Mouse (Mus musculus): Measurements from ENCODE around the gene Sfn. TPM values are rescaled to one million over a fixed set of nuclear protein-coding genes. Genes with fewer than 3 reads are reported as not detected.
"Not testable (repeated sequence)": the region's sequence is repeated elsewhere in the genome, so short reads cannot be mapped to it uniquely, and the experiment has no call there.

Gene Sfn
- 355 and 371 TPM in 2 replicates for polyA plus RNA-seq (2015; fragmentation: Nextera tagmentation; extraction: Ambion mirVana)

- 5% methylated on average over 16 of the region's 16 CpGs for WGBS
- Histone ChIP-seq H3K9ac (ENCODE audit: low read length) (peak within 1 kb of the TSS; percentile 58), H3K27me3 (ENCODE audit: control insufficient read depth, insufficient read depth, low read length) (no peaks in the 10 kb centered on the region), H3K36me3 (ENCODE audit: control insufficient read depth, insufficient read depth, low read length) (peaks cover 5% of the 10 kb centered on the region; the same call in 1 of the 2 replicates), H3K27ac (replicated peaks) (peak within 1 kb of the TSS; percentile 85), H3K9me3 (ENCODE audit: control insufficient read depth, low read length) (no peaks in the 10 kb centered on the region), H3K4me1 (replicated peaks; ENCODE audit: control insufficient read depth, insufficient read depth) (0 out of 2 replicates have a peak, but pooled peaks cover 2% of the 10 kb centered on the region), H3K4me2 (replicated peaks; ENCODE audit: low read depth) (peak within 1 kb of the TSS; percentile 42), H3K4me3 (ENCODE audit: low read depth, low read length) (peak within 1 kb of the TSS; percentile 37)
- no peak for TF ChIP-seq EP300 (optimal IDR thresholded peaks at IDR 0.05)
- TF ChIP-seq CTCF (IDR thresholded peaks at IDR 0.05; ENCODE audit: low read depth) = peak; percentile 80
- peak; percentile 94 for DNase-seq (ENCODE audit: low spot score)
- peak; percentile 82 for ATAC-seq (ENCODE audit: low FRiP score, low TSS enrichment)
Observed at GRCm38 (mm10) chr4:133601721-133602218, at the start of gene Sfn. Gene Sfn, minus strand, starts transcription at chr4:133602168.

DNA sequence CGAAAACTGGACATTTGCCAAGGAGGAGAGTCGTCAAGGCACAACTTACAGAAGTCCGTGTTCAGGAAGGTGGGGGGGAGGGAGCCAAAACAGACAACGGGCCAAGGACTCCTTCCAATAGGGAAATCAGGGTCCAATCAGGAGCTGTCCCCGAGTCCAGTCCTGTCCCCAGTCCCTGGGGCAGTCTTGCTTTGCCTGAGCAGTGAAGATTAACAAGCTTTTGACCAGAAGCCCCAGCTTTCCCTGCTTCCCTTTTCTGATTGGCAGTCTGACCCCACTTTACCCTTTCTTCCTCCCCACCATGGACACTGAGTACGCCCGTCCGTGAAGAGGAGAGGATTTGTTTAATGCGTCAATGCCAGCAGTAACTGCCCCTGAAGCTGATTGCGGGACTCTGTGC, 49.5 kb upstream of the Sfn start:
- no peak for TF ChIP-seq CTCF (IDR thresholded peaks at IDR 0.05; ENCODE audit: low read depth)
- TF ChIP-seq EP300 (optimal IDR thresholded peaks at IDR 0.05) = no peak
- WGBS = 38% methylated on average over 10 of the region's 10 CpGs
- no peaks in the 10 kb centered on the region for H3K27me3 ChIP-seq (ENCODE audit: control insufficient read depth, insufficient read depth, low read length)
- H3K9me3 ChIP-seq (ENCODE audit: control insufficient read depth, low read length) = no peaks in the 10 kb centered on the region
- no peak overlapping the region for H3K4me2 ChIP-seq (replicated peaks; ENCODE audit: low read depth)
- H3K36me3 ChIP-seq (ENCODE audit: control insufficient read depth, insufficient read depth, low read length) = no peaks in the 10 kb centered on the region
- H3K4me3 ChIP-seq (ENCODE audit: low read depth, low read length) = no peak overlapping the region
- H3K4me1 ChIP-seq (replicated peaks; ENCODE audit: control insufficient read depth, insufficient read depth) = no peaks in the 10 kb centered on the region
- no peak overlapping the region for H3K27ac ChIP-seq (replicated peaks)
- DNase-seq (ENCODE audit: low spot score) = no peak
- ATAC-seq (ENCODE audit: low FRiP score, low TSS enrichment) = no peak
- no peak overlapping the region for H3K9ac ChIP-seq (ENCODE audit: low read length)

GRCm38 (mm10) chr4:133649989-133650699, 48.2 kb upstream of the Sfn start, which contains the start of gene Zdhhc18:
Gene Zdhhc18, minus strand, starts transcription at chr4:133650154.
- peak; percentile 83 for TF ChIP-seq CTCF (IDR thresholded peaks at IDR 0.05; ENCODE audit: low read depth)
- no peak for TF ChIP-seq EP300 (optimal IDR thresholded peaks at IDR 0.05)
- Histone ChIP-seq H3K9me3 (ENCODE audit: control insufficient read depth, low read length) (no peaks in the 10 kb centered on the region), H3K27me3 (ENCODE audit: control insufficient read depth, insufficient read depth, low read length) (no peaks in the 10 kb centered on the region), H3K4me2 (replicated peaks; ENCODE audit: low read depth) (peak within 1 kb of the TSS; percentile 46; the same call in 1 of the 2 replicates), H3K4me3 (ENCODE audit: low read depth, low read length) (no peak within 1 kb of the TSS), H3K27ac (replicated peaks) (no peak within 1 kb of the TSS; the same call in 1 of the 2 replicates), H3K36me3 (ENCODE audit: control insufficient read depth, insufficient read depth, low read length) (no peaks in the 10 kb centered on the region), H3K9ac (ENCODE audit: low read length) (no peak within 1 kb of the TSS), H3K4me1 (replicated peaks; ENCODE audit: control insufficient read depth, insufficient read depth) (no peaks in the 10 kb centered on the region)
- 41% methylated on average over 7 of the region's 7 CpGs for WGBS
- peak; percentile 79 for ATAC-seq (ENCODE audit: low FRiP score, low TSS enrichment)
- DNase-seq (ENCODE audit: low spot score) = peak; percentile 82

GRCm38 (mm10) chr4:133649464-133649863, 47.5 kb upstream of the Sfn start:
- ATAC-seq (ENCODE audit: low FRiP score, low TSS enrichment); H3K27me3 ChIP-seq (ENCODE audit: control insufficient read depth, insufficient read depth, low read length); H3K36me3 ChIP-seq (ENCODE audit: control insufficient read depth, insufficient read depth, low read length); H3K9ac ChIP-seq (ENCODE audit: low read length); H3K27ac ChIP-seq (replicated peaks); H3K4me3 ChIP-seq (ENCODE audit: low read depth, low read length); H3K9me3 ChIP-seq (ENCODE audit: control insufficient read depth, low read length); DNase-seq (ENCODE audit: low spot score); H3K4me1 ChIP-seq (replicated peaks; ENCODE audit: control insufficient read depth, insufficient read depth): not testable (repeated sequence)
- H3K4me2 ChIP-seq (replicated peaks; ENCODE audit: low read depth) = peak overlapping the region; percentile 46; the same call in 1 of the 2 replicates
- 92% methylated on average over 5 of the region's 5 CpGs for WGBS

DNA sequence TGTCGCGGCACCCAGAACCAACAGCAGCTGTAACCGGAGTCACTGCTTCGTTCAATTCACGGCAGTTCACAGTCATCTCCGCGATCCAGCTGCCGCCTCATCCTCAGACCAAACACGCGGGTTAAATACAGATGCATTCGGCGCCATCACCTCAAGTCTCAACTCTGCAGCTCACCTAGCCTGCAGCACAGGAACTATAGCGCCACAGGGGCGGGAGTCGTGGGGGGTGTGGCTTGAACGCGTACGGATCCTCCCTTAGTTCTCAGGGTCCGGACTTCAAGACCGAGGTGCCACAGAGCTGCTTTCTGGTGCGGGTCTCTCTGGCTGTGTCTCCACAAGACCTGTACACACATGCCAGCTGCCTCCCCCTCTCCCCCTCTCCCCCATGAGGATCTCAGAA, 43.7 kb upstream of the Sfn start:
- TF ChIP-seq CTCF (IDR thresholded peaks at IDR 0.05; ENCODE audit: low read depth) = no peak
- TF ChIP-seq EP300 (optimal IDR thresholded peaks at IDR 0.05) = no peak
- ATAC-seq (ENCODE audit: low FRiP score, low TSS enrichment) = no peak
- H3K9ac ChIP-seq (ENCODE audit: low read length) = no peak overlapping the region
- H3K27me3 ChIP-seq (ENCODE audit: control insufficient read depth, insufficient read depth, low read length) = no peaks in the 10 kb centered on the region
- H3K4me1 ChIP-seq (replicated peaks; ENCODE audit: control insufficient read depth, insufficient read depth) = no peaks in the 10 kb centered on the region
- H3K36me3 ChIP-seq (ENCODE audit: control insufficient read depth, insufficient read depth, low read length) = no peaks in the 10 kb centered on the region
- no peak for DNase-seq (ENCODE audit: low spot score)
- no peak overlapping the region for H3K27ac ChIP-seq (replicated peaks)
- no peak overlapping the region for H3K4me3 ChIP-seq (ENCODE audit: low read depth, low read length)
- H3K4me2 ChIP-seq (replicated peaks; ENCODE audit: low read depth) = no peak overlapping the region; the same call in 1 of the 2 replicates
- 0 out of 2 replicates have a peak, but pooled peaks cover 3% of the 10 kb centered on the region for H3K9me3 ChIP-seq (ENCODE audit: control insufficient read depth, low read length)
- WGBS = 34% methylated on average over 21 of the region's 21 CpGs

DNA sequence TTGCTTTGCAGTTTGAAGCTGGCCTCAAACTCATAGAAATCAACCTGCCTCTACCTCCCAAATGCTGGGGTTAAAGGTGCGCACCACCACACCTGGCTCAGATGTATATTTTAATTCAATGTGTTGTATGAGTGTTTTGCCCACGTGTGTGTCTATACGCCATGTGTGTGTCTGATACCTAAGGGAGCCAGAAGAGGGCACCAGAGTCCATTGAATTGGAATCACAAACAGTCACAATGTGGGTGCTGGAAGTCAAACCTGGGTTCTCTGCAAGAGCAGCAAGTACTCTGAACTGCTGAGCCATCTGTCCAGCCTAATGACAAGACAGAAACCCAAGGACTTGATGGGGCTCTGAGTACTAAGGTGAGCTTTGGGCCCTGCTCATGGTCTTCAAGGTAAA, 43.2 kb upstream of the Sfn start:
- DNase-seq (ENCODE audit: low spot score) (no peak), ATAC-seq (ENCODE audit: low FRiP score, low TSS enrichment) (no peak)
- 91% methylated on average over 3 of the region's 3 CpGs for WGBS
- H3K36me3 ChIP-seq (ENCODE audit: control insufficient read depth, insufficient read depth, low read length) = no peaks in the 10 kb centered on the region
- H3K4me1 ChIP-seq (replicated peaks; ENCODE audit: control insufficient read depth, insufficient read depth) = no peaks in the 10 kb centered on the region
- H3K9ac ChIP-seq (ENCODE audit: low read length) = no peak overlapping the region
- 0 out of 2 replicates have a peak, but pooled peaks cover 3% of the 10 kb centered on the region for H3K9me3 ChIP-seq (ENCODE audit: control insufficient read depth, low read length)
- H3K27ac ChIP-seq (replicated peaks) = no peak overlapping the region
- no peak overlapping the region for H3K4me2 ChIP-seq (replicated peaks; ENCODE audit: low read depth)
- no peak overlapping the region for H3K4me3 ChIP-seq (ENCODE audit: low read depth, low read length)
- TF ChIP-seq EP300 (optimal IDR thresholded peaks at IDR 0.05) (no peak), CTCF (IDR thresholded peaks at IDR 0.05; ENCODE audit: low read depth) (peak; percentile 45)
- H3K27me3 ChIP-seq (ENCODE audit: control insufficient read depth, insufficient read depth, low read length) = no peaks in the 10 kb centered on the region

Measured in stomach, postnatal 0 days (tissue).